Mouse (Mus musculus) heart, postnatal 0 days (tissue): ENCODE results near the gene Tbr1. TPM values are rescaled to one million over a fixed set of nuclear protein-coding genes. Genes with fewer than 3 reads are reported as not detected.
A peak's percentile ranks its signal among the peaks of the same experiment; 100 is the strongest.

Experiments
- ATAC-seq: fragments of 200-750 bp; cut with Nextera tagmentation; 2 replicates; pipeline ENCODE4 v1.8.0; 2017; ENCODE audit warnings: low read depth, moderate number of reproducible peaks, moderate library complexity; ENCODE audit not compliant: insufficient read depth
- DNase-seq: peaks from one replicate; pipeline ENCODE4 v3.0.0-alpha.2; 2016; ENCODE audit warnings: low spot score
- H3K27ac ChIP-seq: fragments of 300-500 bp; sonication (generic); 2 replicates; pipeline ENCODE4 v1.5.1; 2014; ENCODE audit warnings: low read depth, mild to moderate bottlenecking
- H3K27me3 ChIP-seq: fragments of 300-500 bp; sonication (generic); 2 replicates; pipeline ENCODE4 v1.6.1; 2014; ENCODE audit warnings: low read length, mixed read lengths; ENCODE audit not compliant: control insufficient read depth, insufficient read depth
- H3K36me3 ChIP-seq: fragments of 300-500 bp; sonication (generic); replicated peaks from 2 replicates; pipeline ENCODE4 v1.6.1; 2014; ENCODE audit warnings: low read length, mixed read lengths; ENCODE audit not compliant: control insufficient read depth, insufficient read depth
- H3K4me1 ChIP-seq: fragments of 300-500 bp; sonication (generic); 2 replicates; pipeline ENCODE4 v1.6.1; 2014; ENCODE audit warnings: antibody characterized with exemption; ENCODE audit not compliant: control insufficient read depth, insufficient read depth
- H3K4me2 ChIP-seq: fragments of 300-500 bp; sonication (generic); 2 replicates; pipeline ENCODE4 v1.6.1; 2014; ENCODE audit warnings: low read depth, mild to moderate bottlenecking, low read length, moderate library complexity
- H3K4me3 ChIP-seq: fragments of 300-500 bp; sonication (generic); 2 replicates; pipeline ENCODE4 v1.5.1; 2014; ENCODE audit warnings: low read depth, low read length
- H3K9ac ChIP-seq: fragments of 300-500 bp; sonication (generic); replicated peaks from 2 replicates; pipeline ENCODE4 v1.6.1; 2014; ENCODE audit warnings: low read depth, low read length, mixed read lengths
- H3K9me3 ChIP-seq: fragments of 300-500 bp; sonication (generic); replicated peaks from 2 replicates; pipeline ENCODE4 v1.6.1; 2016; ENCODE audit warnings: low read length; ENCODE audit not compliant: control insufficient read depth
- CTCF ChIP-seq: IDR thresholded peaks from 2 replicates; pipeline ENCODE4 v1.5.1; 2016; ENCODE audit warnings: antibody characterized with exemption, control low read depth, low read depth
- EP300 ChIP-seq: IDR thresholded peaks from 2 replicates; pipeline ENCODE4 v1.6.1; 2016; ENCODE audit warnings: antibody characterized with exemption, low read depth
- WGBS: fragments of 180-500 bp; shearing (Covaris S2); extraction: QIAGEN DNeasy Blood & Tissue Kit; methylation state at CpG from one replicate; pipeline ENCODE4 v1.1.7; 2014; 5-methylcytosine and 5-hydroxymethylcytosine counted together
- microRNA-seq: library from miRNA; unstranded; fragments of <30 nt; microRNA quantifications from one replicate; pipeline ENCODE4, GENCODE M21; 2016
- polyA plus RNA-seq: library from polyadenylated mRNA; unstranded; fragments of >200 nt; fragmentation: Nextera tagmentation; extraction: Ambion mirVana; gene quantifications from 2 replicates; pipeline ENCODE4 v1.2.1, GENCODE M21; 2015
- total RNA-seq: library from RNA; depleted of rRNA; stranded (reverse); fragments of >200 nt; gene quantifications from 2 replicates; pipeline ENCODE4 v1.2.3, GENCODE M21; 2014; ENCODE audit warnings: low replicate concordance; rRNA removed

The Tbr1 gene
- total and polyA plus RNA-seq, 2 experiments from 2014 or later: 0.07 TPM; not detected in 1

DNA sequence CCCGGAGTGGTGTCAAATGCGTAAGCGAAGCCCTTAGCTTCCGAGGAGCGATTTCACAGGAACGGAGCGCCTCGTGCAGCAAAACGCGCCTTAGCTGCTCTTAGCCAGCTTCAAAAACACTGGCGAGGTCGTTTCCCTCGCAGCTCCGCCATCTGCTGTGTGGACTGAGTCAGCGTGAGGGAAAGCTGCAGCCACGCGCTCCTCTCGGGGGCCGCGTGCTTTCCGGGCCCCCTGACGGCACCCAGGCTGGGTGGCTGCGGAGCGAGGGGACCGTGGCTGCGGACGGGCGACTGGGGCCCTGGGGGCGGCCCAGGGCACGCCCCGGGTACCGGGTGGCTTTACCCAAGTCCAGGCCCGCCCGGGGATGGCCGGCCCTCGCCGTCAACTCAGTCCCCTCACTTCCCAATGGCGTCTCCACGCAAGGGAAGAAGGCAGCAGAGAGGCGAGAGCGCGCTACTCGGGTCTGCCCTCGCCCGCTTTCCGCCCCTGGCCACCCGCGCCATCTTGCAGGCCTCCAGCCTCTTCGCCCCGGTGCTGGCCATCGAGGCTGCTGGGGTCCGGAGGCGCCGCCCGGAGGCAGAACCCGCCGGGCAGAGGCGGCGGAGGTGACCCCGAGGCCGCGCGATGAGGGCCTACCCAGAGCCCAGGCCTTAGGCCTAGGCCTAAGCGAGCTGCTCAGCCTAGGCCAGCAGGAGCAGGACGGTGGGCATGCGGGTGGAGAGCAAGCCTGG is 13.0 kb downstream of the Tbr1 start:
- WGBS: 11% methylated on average over 64 of the region's 66 CpGs
- H3K36me3 ChIP-seq: no peaks in the 10 kb centered on the region
- H3K27me3 ChIP-seq: peaks cover 80% of the 10 kb centered on the region
- no peak for TF ChIP-seq CTCF
- no peak for TF ChIP-seq EP300
- H3K4me1 ChIP-seq: peaks cover 11% of the 10 kb centered on the region
- H3K4me2 ChIP-seq: peak overlapping the region; percentile 67
- H3K9me3 ChIP-seq: no peaks in the 10 kb centered on the region
- peak; percentile 31 for ATAC-seq
- peak overlapping the region; percentile 45 for H3K4me3 ChIP-seq
- no peak for DNase-seq
- H3K9ac ChIP-seq: no peak overlapping the region
- H3K27ac ChIP-seq: no peak overlapping the region

- H3K9ac ChIP-seq: no peak overlapping the region
- TF ChIP-seq CTCF (no peak), EP300 (no peak)
- H3K9me3 ChIP-seq: no peaks in the 10 kb centered on the region
- no peak overlapping the region for H3K4me2 ChIP-seq
- H3K4me3 ChIP-seq: no peak overlapping the region
- ATAC-seq (no peak), DNase-seq (no peak)
- peaks cover 11% of the 10 kb centered on the region for H3K4me1 ChIP-seq
- peaks cover 56% of the 10 kb centered on the region for H3K27me3 ChIP-seq
- no peaks in the 10 kb centered on the region for H3K36me3 ChIP-seq
- 75% methylated on average over 1 of the region's 1 CpGs for WGBS
- H3K27ac ChIP-seq: no peak overlapping the region
Observed at GRCm38 (mm10) chr2:61818197-61818596, 15.5 kb downstream of the Tbr1 start.

GRCm38 (mm10) chr2:61820203-61820602 is 17.5 kb downstream of the Tbr1 start:
- H3K4me2 ChIP-seq: no peak overlapping the region
- no peaks in the 10 kb centered on the region for H3K9me3 ChIP-seq
- no peaks in the 10 kb centered on the region for H3K36me3 ChIP-seq
- no peak overlapping the region for H3K27ac ChIP-seq
- H3K4me3 ChIP-seq: no peak overlapping the region
- 76% methylated on average over 4 of the region's 4 CpGs for WGBS
- H3K27me3 ChIP-seq: peaks cover 36% of the 10 kb centered on the region
- no peak for TF ChIP-seq EP300
- TF ChIP-seq CTCF: no peak
- H3K4me1 ChIP-seq: peaks cover 9% of the 10 kb centered on the region
- no peak overlapping the region for H3K9ac ChIP-seq
- DNase-seq (no peak), ATAC-seq (no peak)

- no peaks in the 10 kb centered on the region for H3K9me3 ChIP-seq
- TF ChIP-seq CTCF (no peak), EP300 (no peak)
- H3K36me3 ChIP-seq: no peaks in the 10 kb centered on the region
- H3K9ac ChIP-seq: no peak overlapping the region
- no peak overlapping the region for H3K4me3 ChIP-seq
- 68% methylated on average over 1 of the region's 1 CpGs for WGBS
- H3K4me2 ChIP-seq: no peak overlapping the region
- H3K4me1 ChIP-seq: no peaks in the 10 kb centered on the region
- peaks cover 12% of the 10 kb centered on the region for H3K27me3 ChIP-seq
- H3K27ac ChIP-seq: no peak overlapping the region
- no peak for DNase-seq
- no peak for ATAC-seq
Observed at GRCm38 (mm10) chr2:61823426-61824140, 20.9 kb downstream of the Tbr1 start.

- no peaks in the 10 kb centered on the region for H3K27me3 ChIP-seq
- H3K9me3 ChIP-seq: no peaks in the 10 kb centered on the region
- H3K4me3 ChIP-seq: no peak overlapping the region
- H3K36me3 ChIP-seq: no peaks in the 10 kb centered on the region
- H3K9ac ChIP-seq: no peak overlapping the region
- ATAC-seq (no peak), DNase-seq (no peak)
- TF ChIP-seq CTCF: no peak
- TF ChIP-seq EP300: no peak
- no peak overlapping the region for H3K27ac ChIP-seq
- H3K4me1 ChIP-seq: no peaks in the 10 kb centered on the region
- H3K4me2 ChIP-seq: no peak overlapping the region
- WGBS: 59% methylated on average over 2 of the region's 2 CpGs
Observed at GRCm38 (mm10) chr2:61837243-61837806, 34.6 kb downstream of the Tbr1 start.

Small RNA genes within 50 kb of the gene (microRNA-seq; reads per million reads assigned to microRNA genes)
- not detected for gene Gm22403

Other genes starting within 250 kb of the Tbr1 start
- gene Tank, start 224.3 kb upstream of the Tbr1 start, total RNA-seq: 17.3 and 21.0 TPM in 2 replicates
- 22.2 and 22.9 TPM in 2 replicates for gene Tank, start 224.3 kb upstream of the Tbr1 start, polyA plus RNA-seq
- 84.5 and 92.5 TPM in 2 replicates for gene Psmd14, start 91.2 kb upstream of the Tbr1 start, total RNA-seq
- 115 TPM in 2 replicates for gene Psmd14, start 91.2 kb upstream of the Tbr1 start, polyA plus RNA-seq
- 0.15 TPM in 1 of 2 replicates, not detected in the other for gene Slc4a10, start 243.5 kb downstream of the Tbr1 start, total RNA-seq
- not detected in 2 replicates for gene Slc4a10, start 243.5 kb downstream of the Tbr1 start, polyA plus RNA-seq